Mouse (Mus musculus): ENCODE measurements around the gene Tmsb15b2. TPM values are rescaled to one million over a fixed set of nuclear protein-coding genes. Genes with fewer than 3 reads are reported as not detected.
"Not testable (repeated sequence)": the region's sequence is repeated elsewhere in the genome, so short reads cannot be mapped to it uniquely, and the experiment has no call there.

The Tmsb15b2 gene
- polyA plus RNA-seq, 1 experiment from 2014 or later, result 28.4 TPM

DNA sequence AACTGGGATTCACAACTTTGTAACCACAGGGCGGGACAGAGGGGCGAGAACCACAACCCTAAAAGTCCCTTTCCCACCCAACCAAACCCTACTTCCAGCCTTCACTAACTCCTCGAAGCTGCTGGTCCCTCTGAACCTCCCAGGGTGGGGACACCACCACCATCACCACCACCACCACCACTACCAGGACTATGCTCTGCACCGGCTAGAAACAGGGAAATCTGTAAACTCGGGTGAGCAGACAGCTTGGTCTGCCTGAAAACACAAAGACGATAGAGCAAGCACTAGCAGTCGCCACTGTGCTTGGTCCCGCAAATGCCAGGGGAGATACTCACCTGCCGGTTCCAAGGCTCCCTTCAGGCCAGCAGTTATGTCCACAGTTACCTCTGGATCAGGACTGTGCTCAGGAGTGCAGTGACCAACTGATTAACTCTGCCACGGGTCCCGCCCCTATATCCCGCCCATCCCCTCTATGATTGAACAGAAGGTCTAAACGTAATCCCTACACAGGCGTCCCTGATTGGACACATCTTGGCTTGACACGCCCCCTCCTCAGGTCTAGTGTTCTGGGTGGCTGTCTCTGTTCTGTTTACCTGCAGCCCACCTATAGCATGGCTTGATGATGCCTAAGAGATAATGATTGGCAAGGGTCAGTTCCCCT is 1.3 kb upstream of the Tmsb15b2 start, which contains the start of the genes Tmsb15l and Tmsb15b1:
Gene Tmsb15l (minus strand): TSS at position 446 of the 661 bp plus-strand sequence.
Gene Tmsb15b1 (minus strand): TSS at position 451 of the 661 bp plus-strand sequence.
- TF ChIP-seq EP300 (optimal IDR thresholded peaks at IDR 0.05) (no peak), CTCF (IDR thresholded peaks at IDR 0.05; ENCODE audit: low read depth) (no peak)
- Histone ChIP-seq H3K4me2 (replicated peaks; ENCODE audit: low read depth) (peak within 1 kb of the TSS; percentile 52), H3K27ac (replicated peaks) (no peak within 1 kb of the TSS), H3K27me3 (ENCODE audit: control insufficient read depth, insufficient read depth, low read length) (no peaks in the 10 kb centered on the region), H3K9ac (ENCODE audit: low read length) (0 out of 2 replicates have a peak within 1 kb of the TSS, but pooled peaks have one; percentile 27), H3K36me3 (ENCODE audit: control insufficient read depth, insufficient read depth, low read length) (no peaks in the 10 kb centered on the region), H3K9me3 (ENCODE audit: control insufficient read depth, low read length) (no peaks in the 10 kb centered on the region), H3K4me3 (ENCODE audit: low read depth, low read length) (peak within 1 kb of the TSS; percentile 31), H3K4me1 (replicated peaks; ENCODE audit: control insufficient read depth, insufficient read depth) (no peaks in the 10 kb centered on the region)
- ATAC-seq (ENCODE audit: low FRiP score, low TSS enrichment), result peak; percentile 100
- 25% methylated on average over 15 of the region's 15 CpGs for WGBS
- DNase-seq (ENCODE audit: low spot score), result peak; percentile 74

- Histone ChIP-seq H3K4me1 (replicated peaks; ENCODE audit: control insufficient read depth, insufficient read depth) (no peaks in the 10 kb centered on the region), H3K27ac (replicated peaks) (no peak overlapping the region), H3K9me3 (ENCODE audit: control insufficient read depth, low read length) (no peaks in the 10 kb centered on the region), H3K4me2 (replicated peaks; ENCODE audit: low read depth) (no peak overlapping the region), H3K9ac (ENCODE audit: low read length) (no peak overlapping the region), H3K36me3 (ENCODE audit: control insufficient read depth, insufficient read depth, low read length) (no peaks in the 10 kb centered on the region), H3K27me3 (ENCODE audit: control insufficient read depth, insufficient read depth, low read length) (no peaks in the 10 kb centered on the region), H3K4me3 (ENCODE audit: low read depth, low read length) (no peak overlapping the region)
- DNase-seq (ENCODE audit: low spot score) (no peak), ATAC-seq (ENCODE audit: low FRiP score, low TSS enrichment) (no peak)
- 30% methylated on average over 2 of the region's 2 CpGs for WGBS
- TF ChIP-seq EP300 (optimal IDR thresholded peaks at IDR 0.05), result no peak
- peak; percentile 66 for TF ChIP-seq CTCF (IDR thresholded peaks at IDR 0.05; ENCODE audit: low read depth)
These were observed 15.6 kb downstream of the Tmsb15b2 start for GRCm38 (mm10) chrX:136959688-136960087.

GRCm38 (mm10) chrX:136958300-136958699 is 17.0 kb downstream of the Tmsb15b2 start:
- H3K27me3 ChIP-seq (ENCODE audit: control insufficient read depth, insufficient read depth, low read length); H3K9me3 ChIP-seq (ENCODE audit: control insufficient read depth, low read length); H3K4me3 ChIP-seq (ENCODE audit: low read depth, low read length); DNase-seq (ENCODE audit: low spot score); H3K27ac ChIP-seq (replicated peaks); H3K4me1 ChIP-seq (replicated peaks; ENCODE audit: control insufficient read depth, insufficient read depth); H3K36me3 ChIP-seq (ENCODE audit: control insufficient read depth, insufficient read depth, low read length); ATAC-seq (ENCODE audit: low FRiP score, low TSS enrichment); H3K9ac ChIP-seq (ENCODE audit: low read length): not testable (repeated sequence)
- peak overlapping the region; percentile 20 for H3K4me2 ChIP-seq (replicated peaks; ENCODE audit: low read depth)
- 60% methylated on average over 5 of the region's 5 CpGs for WGBS

DNA sequence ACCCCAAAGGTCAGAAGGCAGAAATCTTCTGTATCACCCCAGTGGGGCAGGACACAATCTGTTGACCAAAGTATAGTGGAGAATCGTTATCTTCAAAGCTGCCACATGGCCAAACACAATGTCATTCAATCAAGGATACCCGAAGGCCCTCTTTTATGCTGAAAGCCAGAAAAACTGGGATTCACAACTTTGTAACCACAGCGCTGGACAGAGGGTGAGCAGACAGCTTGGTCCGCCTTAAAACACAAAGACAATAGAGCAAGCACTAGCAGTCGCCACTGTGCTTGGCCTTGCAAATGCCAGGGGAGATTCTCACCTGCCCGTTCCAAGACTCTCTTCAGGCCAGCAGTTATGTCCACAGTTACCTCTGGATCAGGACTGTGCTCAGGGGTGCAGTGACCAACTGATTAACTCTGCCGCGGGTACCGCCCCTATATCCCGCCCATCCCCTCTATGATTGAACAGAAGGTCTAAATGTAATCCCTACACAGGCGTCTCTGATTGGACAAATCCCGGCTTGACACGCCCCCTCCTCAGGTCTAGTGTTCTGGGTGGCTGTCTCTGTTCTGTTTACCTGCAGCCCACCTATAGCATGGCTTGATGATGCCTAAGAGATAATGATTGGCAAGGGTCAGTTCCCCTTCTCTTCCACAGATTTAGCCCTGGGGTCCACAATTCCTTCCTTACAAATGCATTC is 17.6 kb downstream of the Tmsb15b2 start:
- H3K9me3 ChIP-seq (ENCODE audit: control insufficient read depth, low read length); H3K27me3 ChIP-seq (ENCODE audit: control insufficient read depth, insufficient read depth, low read length); H3K4me1 ChIP-seq (replicated peaks; ENCODE audit: control insufficient read depth, insufficient read depth); H3K36me3 ChIP-seq (ENCODE audit: control insufficient read depth, insufficient read depth, low read length); H3K4me3 ChIP-seq (ENCODE audit: low read depth, low read length); H3K27ac ChIP-seq (replicated peaks); H3K9ac ChIP-seq (ENCODE audit: low read length): not testable (repeated sequence)
- 22% methylated on average over 13 of the region's 13 CpGs for WGBS
- ATAC-seq (ENCODE audit: low FRiP score, low TSS enrichment) (peak; percentile 75; the same call in 1 of the 2 replicates), DNase-seq (ENCODE audit: low spot score) (peak; percentile 54)
- peak overlapping the region; percentile 20 for H3K4me2 ChIP-seq (replicated peaks; ENCODE audit: low read depth)

GRCm38 (mm10) chrX:136937985-136938384 is 37.3 kb downstream of the Tmsb15b2 start:
- Histone ChIP-seq H3K36me3 (ENCODE audit: control insufficient read depth, insufficient read depth, low read length) (no peaks in the 10 kb centered on the region), H3K27ac (replicated peaks) (no peak overlapping the region), H3K4me1 (replicated peaks; ENCODE audit: control insufficient read depth, insufficient read depth) (no peaks in the 10 kb centered on the region), H3K27me3 (ENCODE audit: control insufficient read depth, insufficient read depth, low read length) (no peaks in the 10 kb centered on the region), H3K4me3 (ENCODE audit: low read depth, low read length) (no peak overlapping the region), H3K4me2 (replicated peaks; ENCODE audit: low read depth) (no peak overlapping the region), H3K9me3 (ENCODE audit: control insufficient read depth, low read length) (no peaks in the 10 kb centered on the region), H3K9ac (ENCODE audit: low read length) (no peak overlapping the region)
- no peak for TF ChIP-seq CTCF (IDR thresholded peaks at IDR 0.05; ENCODE audit: low read depth)
- TF ChIP-seq EP300 (optimal IDR thresholded peaks at IDR 0.05), result no peak
- WGBS, result 19% methylated on average over 3 of the region's 3 CpGs
- no peak for DNase-seq (ENCODE audit: low spot score)
- no peak for ATAC-seq (ENCODE audit: low FRiP score, low TSS enrichment)

DNA sequence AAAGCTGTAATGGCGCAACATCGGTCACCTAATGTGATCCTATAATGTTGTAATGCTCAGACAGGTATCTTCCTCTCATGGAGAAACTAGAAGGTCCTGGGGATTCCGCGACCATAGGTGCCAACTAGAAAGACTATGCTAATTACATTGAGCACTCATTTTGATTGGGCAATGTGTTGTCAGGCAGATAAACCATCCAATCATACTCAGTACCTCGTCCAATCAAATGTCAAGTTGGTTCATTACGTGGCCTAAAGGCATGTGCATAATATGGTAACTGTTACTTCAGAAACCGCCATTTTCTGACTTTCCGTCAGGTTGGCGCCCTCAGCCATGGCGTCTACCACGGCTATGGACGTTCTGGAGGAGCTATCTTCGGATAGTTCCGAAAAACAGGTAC is 48.3 kb downstream of the Tmsb15b2 start, which contains the start of gene H2bfm:
Gene H2bfm (plus strand): TSS at position 295 of the 400 bp plus-strand sequence.
- TF ChIP-seq EP300 (optimal IDR thresholded peaks at IDR 0.05) (no peak), CTCF (IDR thresholded peaks at IDR 0.05; ENCODE audit: low read depth) (no peak)
- no peak for ATAC-seq (ENCODE audit: low FRiP score, low TSS enrichment)
- H3K9me3 ChIP-seq (ENCODE audit: control insufficient read depth, low read length), result no peaks in the 10 kb centered on the region
- WGBS, result 91% methylated on average over 14 of the region's 14 CpGs
- no peaks in the 10 kb centered on the region for H3K27me3 ChIP-seq (ENCODE audit: control insufficient read depth, insufficient read depth, low read length)
- H3K4me3 ChIP-seq (ENCODE audit: low read depth, low read length), result no peak within 1 kb of the TSS
- no peaks in the 10 kb centered on the region for H3K36me3 ChIP-seq (ENCODE audit: control insufficient read depth, insufficient read depth, low read length)
- H3K9ac ChIP-seq (ENCODE audit: low read length), result no peak within 1 kb of the TSS
- no peaks in the 10 kb centered on the region for H3K4me1 ChIP-seq (replicated peaks; ENCODE audit: control insufficient read depth, insufficient read depth)
- no peak for DNase-seq (ENCODE audit: low spot score)
- H3K4me2 ChIP-seq (replicated peaks; ENCODE audit: low read depth), result no peak within 1 kb of the TSS
- no peak within 1 kb of the TSS for H3K27ac ChIP-seq (replicated peaks)

Measured in stomach, postnatal 0 days (tissue).